Mouse (Mus musculus) embryonic facial prominence, embryonic 14.5 days (tissue): Measurements from ENCODE around the gene Boc. TPM values are rescaled to one million over a fixed set of nuclear protein-coding genes. Genes with fewer than 3 reads are reported as not detected.

Source experiments
- ATAC-seq: fragments of 200-750 bp; cut with Nextera tagmentation; 2 replicates; pipeline ENCODE4 v1.8.0; 2017; ENCODE audit warnings: low read depth, moderate number of reproducible peaks, moderate TSS enrichment
- DNase-seq: peaks from one replicate; pipeline ENCODE4 v3.0.0-alpha.2; 2015; ENCODE audit warnings: low spot score
- H3K27ac ChIP-seq: fragments of 300-500 bp; sonication (generic); replicated peaks from 2 replicates; pipeline ENCODE4 v1.5.1; 2014; ENCODE audit warnings: low read depth, mild to moderate bottlenecking, low read length, moderate library complexity
- H3K27me3 ChIP-seq: fragments of 300-500 bp; sonication (generic); replicated peaks from 2 replicates; pipeline ENCODE4 v1.6.1; 2014; ENCODE audit warnings: low read length; ENCODE audit not compliant: control insufficient read depth, insufficient read depth
- H3K36me3 ChIP-seq: fragments of 300-500 bp; sonication (generic); 2 replicates; pipeline ENCODE4 v1.6.1; 2014; ENCODE audit warnings: low read length, mixed read lengths; ENCODE audit not compliant: control insufficient read depth, insufficient read depth
- H3K4me1 ChIP-seq: fragments of 300-500 bp; sonication (generic); 2 replicates; pipeline ENCODE4 v1.6.1; 2014; ENCODE audit warnings: antibody characterized with exemption, low read length; ENCODE audit not compliant: control insufficient read depth, insufficient read depth
- H3K4me2 ChIP-seq: fragments of 300-500 bp; sonication (generic); 2 replicates; pipeline ENCODE4 v1.6.1; 2014; ENCODE audit warnings: low read depth, mild to moderate bottlenecking, low read length, moderate library complexity, mixed read lengths
- H3K4me3 ChIP-seq: fragments of 300-500 bp; sonication (generic); 2 replicates; pipeline ENCODE4 v1.5.1; 2014; ENCODE audit warnings: low read depth, mild to moderate bottlenecking, low read length
- H3K9ac ChIP-seq: fragments of 300-500 bp; sonication (generic); 2 replicates; pipeline ENCODE4 v1.6.1; 2014; ENCODE audit warnings: low read depth, mild to moderate bottlenecking, low read length, moderate library complexity, mixed read lengths
- H3K9me3 ChIP-seq: fragments of 300-500 bp; sonication (generic); 2 replicates; pipeline ENCODE4 v1.6.1; 2016; ENCODE audit warnings: low read length; ENCODE audit not compliant: control insufficient read depth
- WGBS: fragments of 180-500 bp; shearing (Covaris S2); extraction: QIAGEN DNeasy Blood & Tissue Kit; methylation state at CpG from one replicate; pipeline ENCODE4 v1.1.7; 2014; 5-methylcytosine and 5-hydroxymethylcytosine counted together
- polyA plus RNA-seq: library from polyadenylated mRNA; unstranded; fragments of >200 nt; fragmentation: Nextera tagmentation; extraction: Ambion mirVana; gene quantifications from 2 replicates; pipeline ENCODE4 v1.2.1, GENCODE M21; 2014

The Boc gene
- polyA plus RNA-seq = 34.8 and 43.6 TPM in 2 replicates

- ATAC-seq = peak; percentile 85
- Histone ChIP-seq H3K9ac (peak within 1 kb of the TSS; percentile 100), H3K27ac (peak within 1 kb of the TSS; percentile 97), H3K9me3 (no peaks in the 10 kb centered on the region), H3K4me1 (peaks cover 20% of the 10 kb centered on the region), H3K36me3 (no peaks in the 10 kb centered on the region), H3K27me3 (no peaks in the 10 kb centered on the region), H3K4me2 (peak within 1 kb of the TSS; percentile 72), H3K4me3 (peak within 1 kb of the TSS; percentile 93)
- peak; percentile 95 for DNase-seq
- WGBS = under 1% methylated on average over 43 of the region's 46 CpGs
Measured at GRCm38 (mm10) chr16:44558471-44559329, at the start of gene Boc. Gene Boc, minus strand, starts transcription at chr16:44558897.

GRCm38 (mm10) chr16:44606643-44607042 lies 47.9 kb upstream of the Boc start:
- Histone ChIP-seq H3K4me1 (peaks cover 19% of the 10 kb centered on the region), H3K4me3 (no peak overlapping the region), H3K9ac (no peak overlapping the region), H3K4me2 (no peak overlapping the region), H3K27me3 (no peaks in the 10 kb centered on the region), H3K9me3 (0 out of 2 replicates have a peak, but pooled peaks cover 7% of the 10 kb centered on the region), H3K36me3 (no peaks in the 10 kb centered on the region), H3K27ac (no peak overlapping the region)
- ATAC-seq (no peak), DNase-seq (no peak)
- WGBS = 90% methylated on average over 1 of the region's 1 CpGs

GRCm38 (mm10) chr16:44604021-44604616 lies 45.4 kb upstream of the Boc start:
- ATAC-seq = no peak
- 0 out of 2 replicates have a peak, but pooled peaks cover 7% of the 10 kb centered on the region for H3K9me3 ChIP-seq

GRCm38 (mm10) chr16:44601999-44602794 lies 43.5 kb upstream of the Boc start:
- no peak overlapping the region; the same call in 1 of the 2 replicates for H3K9ac ChIP-seq
- 0 out of 2 replicates have a peak, but pooled peaks have one; percentile 38 for ATAC-seq
- peaks cover 30% of the 10 kb centered on the region for H3K4me1 ChIP-seq
- peak overlapping the region; percentile 4; the same call in 1 of the 2 replicates for H3K4me2 ChIP-seq
- no peak overlapping the region for H3K4me3 ChIP-seq
- WGBS = 11% methylated on average over 8 of the region's 8 CpGs
- H3K27ac ChIP-seq = peak overlapping the region; percentile 80
- peak; percentile 85 for DNase-seq
- no peaks in the 10 kb centered on the region for H3K36me3 ChIP-seq
- H3K27me3 ChIP-seq = no peaks in the 10 kb centered on the region
- 0 out of 2 replicates have a peak, but pooled peaks cover 1% of the 10 kb centered on the region for H3K9me3 ChIP-seq

More at GRCm38 (mm10) chr16:44604021-44604616, 45.4 kb upstream of the Boc start:
- H3K27me3 ChIP-seq = no peaks in the 10 kb centered on the region
- H3K4me1 ChIP-seq = peaks cover 30% of the 10 kb centered on the region
- no peaks in the 10 kb centered on the region for H3K36me3 ChIP-seq
- no peak overlapping the region for H3K4me2 ChIP-seq
- no peak for DNase-seq
- no peak overlapping the region; the same call in 1 of the 2 replicates for H3K27ac ChIP-seq
- WGBS = 43% methylated on average over 9 of the region's 9 CpGs
- no peak overlapping the region for H3K9ac ChIP-seq
- no peak overlapping the region for H3K4me3 ChIP-seq

- peak overlapping the region; percentile 80 for H3K27ac ChIP-seq
- WGBS = 20% methylated on average over 2 of the region's 2 CpGs
- H3K36me3 ChIP-seq = no peaks in the 10 kb centered on the region
- H3K27me3 ChIP-seq = no peaks in the 10 kb centered on the region
- H3K4me3 ChIP-seq = no peak overlapping the region
- DNase-seq = no peak
- peaks cover 30% of the 10 kb centered on the region for H3K4me1 ChIP-seq
- no peak overlapping the region for H3K9ac ChIP-seq
- H3K4me2 ChIP-seq = no peak overlapping the region
- no peaks in the 10 kb centered on the region for H3K9me3 ChIP-seq
- peak; percentile 42; the same call in 1 of the 2 replicates for ATAC-seq
Measured at GRCm38 (mm10) chr16:44601182-44601581, 42.5 kb upstream of the Boc start.

GRCm38 (mm10) chr16:44597106-44597806 lies 38.6 kb upstream of the Boc start:
- Histone ChIP-seq H3K9ac (no peak overlapping the region), H3K9me3 (no peaks in the 10 kb centered on the region), H3K27me3 (no peaks in the 10 kb centered on the region), H3K4me2 (no peak overlapping the region), H3K4me3 (no peak overlapping the region), H3K36me3 (no peaks in the 10 kb centered on the region), H3K27ac (no peak overlapping the region), H3K4me1 (peaks cover 18% of the 10 kb centered on the region)
- 76% methylated on average over 2 of the region's 2 CpGs for WGBS
- ATAC-seq = no peak
- no peak for DNase-seq

GRCm38 (mm10) chr16:44589506-44589905 lies 30.8 kb upstream of the Boc start:
- WGBS = 79% methylated on average over 1 of the region's 1 CpGs
- H3K27ac ChIP-seq = no peak overlapping the region
- ATAC-seq = no peak
- H3K4me2 ChIP-seq = no peak overlapping the region
- no peaks in the 10 kb centered on the region for H3K36me3 ChIP-seq
- H3K9ac ChIP-seq = no peak overlapping the region
- no peaks in the 10 kb centered on the region for H3K4me1 ChIP-seq
- DNase-seq = no peak
- H3K27me3 ChIP-seq = no peaks in the 10 kb centered on the region
- H3K4me3 ChIP-seq = no peak overlapping the region
- no peaks in the 10 kb centered on the region for H3K9me3 ChIP-seq
